Comparison of ENCODE assay signal across 8 mouse cellular contexts in genomic region chr2:117122701-117123337, GRCm38 (mm10). TPM values are rescaled to one million over a fixed set of nuclear protein-coding genes. Genes with fewer than 3 reads are reported as not detected.
DNase-seq lines count a peak whose midpoint lies in the region; ATAC-seq and TF ChIP-seq lines count a peak whose summit lies in the region.

No protein-coding gene starts in this region.

- peaks cover 34% of the 10 kb centered on the region for H3K4me1 ChIP-seq in forebrain, embryonic 15.5 days
- peaks cover 19% of the 10 kb centered on the region for H3K4me1 ChIP-seq in hindbrain, embryonic 16.5 days (ENCODE audit: control insufficient read depth, insufficient read depth, low read depth, low read length)
- H3K4me1 ChIP-seq in small intestine, adult 2 months (ENCODE audit: control insufficient read depth, insufficient read depth, insufficient read length, low read length), result no peaks in the 10 kb centered on the region

- TF ChIP-seq POLR2A in small intestine, adult 2 months (IDR thresholded peaks at IDR 0.05; ENCODE audit: low read depth, low read length), result no peak

- peak overlapping the region; percentile 72 for H3K4me2 ChIP-seq in forebrain, embryonic 15.5 days (replicated peaks)
- H3K4me2 ChIP-seq in hindbrain, embryonic 16.5 days (ENCODE audit: low read length), result peak overlapping the region; percentile 67

- 3% methylated on average over 17 of the region's 17 CpGs for WGBS in forebrain, embryonic 15.5 days
- WGBS in hindbrain, embryonic 16.5 days, result 3% methylated on average over 17 of the region's 17 CpGs
- under 1% methylated on average over 17 of the region's 17 CpGs for WGBS in small intestine, adult 2 months

- peak overlapping the region; percentile 95 for H3K9ac ChIP-seq in forebrain, embryonic 15.5 days (replicated peaks)
- peak overlapping the region; percentile 99 for H3K9ac ChIP-seq in hindbrain, embryonic 16.5 days (ENCODE audit: low read depth, low read length)

- peak overlapping the region; percentile 81 for H3K4me3 ChIP-seq in forebrain, embryonic 15.5 days
- peak overlapping the region; percentile 95 for H3K4me3 ChIP-seq in hindbrain, embryonic 16.5 days (ENCODE audit: low read length)
- H3K4me3 ChIP-seq in small intestine, adult 2 months (ENCODE audit: low read depth, low read length), result peak overlapping the region; percentile 75

- no peaks in the 10 kb centered on the region for H3K36me3 ChIP-seq in forebrain, embryonic 15.5 days
- no peaks in the 10 kb centered on the region for H3K36me3 ChIP-seq in hindbrain, embryonic 16.5 days (ENCODE audit: control insufficient read depth, insufficient read depth, low read length)
- H3K36me3 ChIP-seq in small intestine, adult 2 months (ENCODE audit: control insufficient read depth, insufficient read depth, low read length), result no peaks in the 10 kb centered on the region

- DNase-seq in ovary, adult 18-20 months (ENCODE audit: low spot score), result peak; percentile 20
- DNase-seq in ovary, postnatal 36 days (ENCODE audit: low spot score), result no peak
- peak; percentile 70 to 80 for DNase-seq in cerebellum, adult 18-20 months
- peak; percentile 39 to 42 for DNase-seq in left cerebral cortex, postnatal 36 days (ENCODE audit: low spot score in 2 of 2)
- DNase-seq in mesoderm, embryonic 11.5 days (ENCODE audit: low read depth, low spot score), result peak; percentile 66

- TF ChIP-seq CTCF in small intestine, adult 2 months (IDR thresholded peaks at IDR 0.05; ENCODE audit: extremely low read depth, insufficient read length, insufficient replicate concordance, low read depth, low read length), result no peak

- intact Hi-C loops in left cerebral cortex, postnatal 36 days (cut with DNase I), result loop anchor here (2.0 kb wide), 1 partner anchor 58 kb away; no protein-coding TSS in a partner anchor

- H3K27ac ChIP-seq in forebrain, embryonic 15.5 days (replicated peaks), result peak overlapping the region; percentile 29; the same call in 1 of the 2 replicates
- H3K27ac ChIP-seq in hindbrain, embryonic 16.5 days (ENCODE audit: low read depth, low read length), result peak overlapping the region; percentile 49
- H3K27ac ChIP-seq in small intestine, adult 2 months (ENCODE audit: insufficient read depth, low read depth, low read length), result no peak overlapping the region

- no peaks in the 10 kb centered on the region for H3K27me3 ChIP-seq in forebrain, embryonic 15.5 days
- no peaks in the 10 kb centered on the region for H3K27me3 ChIP-seq in hindbrain, embryonic 16.5 days (replicated peaks; ENCODE audit: control insufficient read depth, insufficient read depth, low read length)
- no peaks in the 10 kb centered on the region for H3K27me3 ChIP-seq in small intestine, adult 2 months (ENCODE audit: control insufficient read depth, insufficient read depth, low read length)

- no peaks in the 10 kb centered on the region for H3K9me3 ChIP-seq in forebrain, embryonic 15.5 days
- H3K9me3 ChIP-seq in hindbrain, embryonic 16.5 days (ENCODE audit: control insufficient read depth, low read length), result no peaks in the 10 kb centered on the region

- ATAC-seq in forebrain, embryonic 15.5 days (replicated peaks), result peak; percentile 53
- ATAC-seq in hindbrain, embryonic 16.5 days, result peak; percentile 31; the same call in 1 of the 2 replicates

RNA-seq across cellular contexts. Expression of gene Spred1, which starts 1.6 kb away (rescaled TPM):
- 11.6 and 13.1 TPM in 2 replicates for polyA plus RNA-seq in forebrain, embryonic 15.5 days (2015; fragmentation: Nextera tagmentation; extraction: Ambion mirVana)
- polyA plus RNA-seq in hindbrain, embryonic 16.5 days (2015; fragmentation: Nextera tagmentation; extraction: Ambion mirVana), result 7.4 and 7.7 TPM in 2 replicates
- total RNA-seq in left cerebral cortex, postnatal 36 days (2021), result 100 to 1,000 TPM; 121 to 162 TPM
- polyA plus RNA-seq in small intestine, adult 2 months (2012; rRNA removed), result 1.5 and 1.8 TPM in 2 replicates
